Mouse (Mus musculus) kidney, postnatal 0 days (tissue): ENCODE data around the gene Nacc2. TPM values are rescaled to one million over a fixed set of nuclear protein-coding genes. Genes with fewer than 3 reads are reported as not detected.

Source experiments
- ATAC-seq: fragments of 200-750 bp; cut with Nextera tagmentation; replicated peaks from 2 replicates; pipeline ENCODE4 v1.8.0; 2017; ENCODE audit warnings: low read depth, moderate number of reproducible peaks, moderate TSS enrichment, moderate library complexity; ENCODE audit not compliant: low FRiP score
- DNase-seq: peaks from one replicate; pipeline ENCODE4 v3.0.0-alpha.2; 2016; ENCODE audit warnings: low spot score
- H3K27ac ChIP-seq: fragments of 300-500 bp; sonication (generic); 2 replicates; pipeline ENCODE4 v1.5.1; 2014; ENCODE audit warnings: mild to moderate bottlenecking
- H3K27me3 ChIP-seq: fragments of 300-500 bp; sonication (generic); 2 replicates; pipeline ENCODE4 v1.6.1; 2014; ENCODE audit warnings: low read length, mixed read lengths; ENCODE audit not compliant: insufficient read depth
- H3K36me3 ChIP-seq: fragments of 300-500 bp; sonication (generic); 2 replicates; pipeline ENCODE4 v1.6.1; 2014; ENCODE audit warnings: low read length, mixed read lengths; ENCODE audit not compliant: insufficient read depth
- H3K4me1 ChIP-seq: fragments of 300-500 bp; sonication (generic); replicated peaks from 2 replicates; pipeline ENCODE4 v1.6.1; 2014; ENCODE audit warnings: antibody characterized with exemption, low read length, mixed read lengths; ENCODE audit not compliant: insufficient read depth
- H3K4me2 ChIP-seq: fragments of 300-500 bp; sonication (generic); 2 replicates; pipeline ENCODE4 v1.6.1; 2014; ENCODE audit warnings: mild to moderate bottlenecking, low read length, moderate library complexity, mixed read lengths
- H3K4me3 ChIP-seq: fragments of 300-500 bp; sonication (generic); replicated peaks from 2 replicates; pipeline ENCODE4 v1.5.1; 2014; ENCODE audit warnings: low read depth, low read length
- H3K9ac ChIP-seq: fragments of 300-500 bp; sonication (generic); 2 replicates; pipeline ENCODE4 v1.6.1; 2014; ENCODE audit warnings: low read depth, low read length
- H3K9me3 ChIP-seq: fragments of 300-500 bp; sonication (generic); replicated peaks from 2 replicates; pipeline ENCODE4 v1.6.1; 2016; ENCODE audit warnings: low read length, inconsistent platforms, mixed read lengths
- CTCF ChIP-seq: IDR thresholded peaks from 2 replicates; pipeline ENCODE4 v1.5.1; 2016; ENCODE audit warnings: antibody characterized with exemption, low read depth, mild to moderate bottlenecking, moderate library complexity
- WGBS: fragments of 180-500 bp; shearing (Covaris S2); extraction: QIAGEN DNeasy Blood & Tissue Kit; methylation state at CpG from one replicate; pipeline ENCODE4 v1.1.7; 2014; 5-methylcytosine and 5-hydroxymethylcytosine counted together
- polyA plus RNA-seq: library from polyadenylated mRNA; unstranded; fragments of >200 nt; fragmentation: Nextera tagmentation; extraction: Ambion mirVana; gene quantifications from 2 replicates; pipeline ENCODE4 v1.2.1, GENCODE M21; 2015

Nacc2 gene
- polyA plus RNA-seq, 1 experiment from 2014 or later: 11.3 TPM

GRCm38 (mm10) chr2:26022626-26023025 is 100.4 kb downstream of the Nacc2 start:
- no peak for DNase-seq
- 86% methylated on average over 1 of the region's 1 CpGs for WGBS

DNA sequence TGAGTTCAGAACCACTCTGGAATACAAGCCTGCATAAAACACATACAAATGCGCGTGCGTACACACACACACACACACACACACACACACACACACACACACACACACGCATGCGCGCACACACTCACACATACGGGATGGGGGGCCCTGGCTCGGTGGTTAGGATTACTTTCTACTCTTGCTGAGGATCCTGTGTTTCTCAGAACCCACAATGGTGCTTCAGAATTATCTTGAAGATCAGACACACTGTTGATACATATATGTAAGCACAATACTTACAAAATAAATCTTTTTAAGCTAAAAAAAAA is 100.8 kb downstream of the Nacc2 start:
- Histone ChIP-seq H3K9me3 (no peaks in the 10 kb centered on the region), H3K4me2 (peak overlapping the region; percentile 88; the same call in 1 of the 2 replicates), H3K27ac (0 out of 2 replicates have a peak overlapping the region, but pooled peaks have one; percentile 87), H3K4me3 (no peak overlapping the region), H3K36me3 (no peaks in the 10 kb centered on the region; the same call in 1 of the 2 replicates), H3K27me3 (no peaks in the 10 kb centered on the region), H3K4me1 (no peaks in the 10 kb centered on the region; the same call in 1 of the 2 replicates), H3K9ac (no peak overlapping the region)
- DNase-seq (no peak), ATAC-seq (no peak)
- TF ChIP-seq CTCF: no peak
- WGBS: 78% methylated on average over 8 of the region's 8 CpGs

More at GRCm38 (mm10) chr2:26022626-26023025, 100.4 kb downstream of the Nacc2 start:
- no peak for ATAC-seq
- H3K4me1 ChIP-seq: no peaks in the 10 kb centered on the region; the same call in 1 of the 2 replicates
- no peak overlapping the region for H3K9ac ChIP-seq
- no peak overlapping the region for H3K27ac ChIP-seq
- no peaks in the 10 kb centered on the region; the same call in 1 of the 2 replicates for H3K36me3 ChIP-seq
- H3K9me3 ChIP-seq: no peaks in the 10 kb centered on the region
- no peak overlapping the region for H3K4me2 ChIP-seq
- H3K4me3 ChIP-seq: no peak overlapping the region
- H3K27me3 ChIP-seq: no peaks in the 10 kb centered on the region
- no peak for TF ChIP-seq CTCF

GRCm38 (mm10) chr2:26021561-26022257 is 101.3 kb downstream of the Nacc2 start, which contains the start of gene Ubac1:
Gene Ubac1 (minus strand): TSS chr2:26021747.
- Histone ChIP-seq H3K4me3 (peak within 1 kb of the TSS; percentile 68), H3K4me2 (peak within 1 kb of the TSS; percentile 88), H3K36me3 (no peaks in the 10 kb centered on the region; the same call in 1 of the 2 replicates), H3K27ac (peak within 1 kb of the TSS; percentile 87), H3K9me3 (no peaks in the 10 kb centered on the region), H3K4me1 (no peaks in the 10 kb centered on the region; the same call in 1 of the 2 replicates), H3K9ac (peak within 1 kb of the TSS; percentile 73), H3K27me3 (no peaks in the 10 kb centered on the region)
- peak; percentile 94 for DNase-seq
- peak; percentile 94 for ATAC-seq
- TF ChIP-seq CTCF: no peak
- WGBS: 5% methylated on average over 49 of the region's 50 CpGs

- peaks cover 2% of the 10 kb centered on the region; the same call in 1 of the 2 replicates for H3K36me3 ChIP-seq
- no peaks in the 10 kb centered on the region; the same call in 1 of the 2 replicates for H3K4me1 ChIP-seq
- no peaks in the 10 kb centered on the region for H3K9me3 ChIP-seq
- H3K27me3 ChIP-seq: no peaks in the 10 kb centered on the region
- H3K4me2 ChIP-seq: peak overlapping the region; percentile 88
- peak; percentile 58 for DNase-seq
- WGBS: 1% methylated on average over 38 of the region's 38 CpGs
- H3K9ac ChIP-seq: peak overlapping the region; percentile 73
- no peak for TF ChIP-seq CTCF
- H3K27ac ChIP-seq: peak overlapping the region; percentile 87
- peak overlapping the region; percentile 68 for H3K4me3 ChIP-seq
- ATAC-seq: peak; percentile 19
These were observed 102.1 kb downstream of the Nacc2 start for GRCm38 (mm10) chr2:26020714-26021560.

GRCm38 (mm10) chr2:26019923-26020322 is 103.1 kb downstream of the Nacc2 start:
- H3K9ac ChIP-seq: no peak overlapping the region
- 73% methylated on average over 3 of the region's 3 CpGs for WGBS

DNA sequence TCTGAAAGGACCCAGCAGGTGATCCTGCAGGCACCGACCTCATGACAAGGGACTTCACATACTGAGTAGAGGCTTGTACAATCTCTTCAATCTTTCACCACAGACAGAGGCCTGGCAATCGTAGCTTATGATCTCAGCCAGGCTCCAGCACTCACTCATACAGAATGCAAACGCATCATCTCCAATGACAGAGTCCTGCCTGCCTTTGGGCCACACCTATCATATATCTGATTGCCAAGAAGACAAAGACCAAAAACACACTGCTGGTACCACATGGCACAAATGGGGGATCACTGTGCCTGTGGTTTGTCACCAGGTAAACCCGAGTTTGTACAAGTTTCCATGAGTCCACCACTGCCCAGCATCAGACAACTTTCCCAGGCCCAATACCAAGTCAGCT is 105.7 kb downstream of the Nacc2 start:
- 80% methylated on average over 4 of the region's 4 CpGs for WGBS
- H3K4me2 ChIP-seq: no peak overlapping the region
- no peak for DNase-seq
- no peak overlapping the region for H3K4me3 ChIP-seq
- H3K27me3 ChIP-seq: no peaks in the 10 kb centered on the region
- H3K4me1 ChIP-seq: no peaks in the 10 kb centered on the region; the same call in 1 of the 2 replicates
- no peak for TF ChIP-seq CTCF
- no peak overlapping the region for H3K9ac ChIP-seq
- no peak overlapping the region for H3K27ac ChIP-seq
- H3K9me3 ChIP-seq: no peaks in the 10 kb centered on the region
- no peak for ATAC-seq
- peaks cover 31% of the 10 kb centered on the region for H3K36me3 ChIP-seq

More at GRCm38 (mm10) chr2:26019923-26020322, 103.1 kb downstream of the Nacc2 start:
- H3K27me3 ChIP-seq: no peaks in the 10 kb centered on the region
- no peaks in the 10 kb centered on the region; the same call in 1 of the 2 replicates for H3K4me1 ChIP-seq
- H3K4me3 ChIP-seq: no peak overlapping the region
- H3K4me2 ChIP-seq: no peak overlapping the region
- ATAC-seq: no peak
- H3K9me3 ChIP-seq: no peaks in the 10 kb centered on the region
- no peak for TF ChIP-seq CTCF
- H3K27ac ChIP-seq: no peak overlapping the region
- peaks cover 6% of the 10 kb centered on the region; the same call in 1 of the 2 replicates for H3K36me3 ChIP-seq
- no peak for DNase-seq
